Comparison of ENCODE assay signal across 9 mouse cellular contexts in the genomic region with DNA sequence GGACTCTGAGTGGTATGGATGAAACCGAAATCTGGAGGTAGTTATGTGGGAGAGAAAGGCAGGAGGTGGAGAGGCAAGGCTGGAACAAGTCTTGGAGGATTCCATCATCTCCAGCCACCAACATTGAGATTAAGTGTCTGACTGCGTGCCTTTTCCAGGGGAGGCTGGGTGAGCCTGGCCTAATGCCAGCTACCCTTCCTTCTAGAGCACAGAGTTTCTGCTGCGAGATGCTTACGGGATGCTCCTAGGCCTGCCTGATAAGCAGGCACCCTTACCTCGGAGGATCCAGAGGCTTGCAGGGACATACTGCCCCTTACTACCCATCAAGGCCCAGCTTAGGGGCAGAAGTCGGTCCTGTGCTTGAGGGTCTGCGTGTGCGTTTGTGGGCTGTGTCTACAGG. TPM values are rescaled to one million over a fixed set of nuclear protein-coding genes. Genes with fewer than 3 reads are reported as not detected.
DNase-seq lines count a peak whose midpoint lies in the region; ATAC-seq and TF ChIP-seq lines count a peak whose summit lies in the region.
"Had no signal": no experiment of that assay in that cellular context is flagged by ENCODE, and none has a peak within 500 bp of the region (broad histone marks: within the 10 kb centered on the region; RNA-seq: fewer than 3 reads in every experiment).

No protein-coding gene starts in this region.

- TF ChIP-seq RAD21 in MEL (IDR thresholded peaks at IDR 0.05; ENCODE audit: low read depth, low read length) = no peak

- TF ChIP-seq POLR2A in MEL (IDR thresholded peaks at IDR 0.05; ENCODE audit: control insufficient read depth in 1 of 2, insufficient read depth in 1 of 2, low read depth in 1 of 2, low read length in 2 of 2, poor library complexity in 1 of 2) = no peak; a peak in 1 of 4 replicates

- H3K4me3 ChIP-seq in heart, embryonic 15.5 days = peak overlapping the region; percentile 49
- H3K4me3 ChIP-seq in MEL (ENCODE audit: control insufficient read depth in 1 of 2, insufficient read depth in 1 of 2, low read depth in 2 of 2, low read length in 2 of 2) = peak overlapping the region; percentile 47 to 55
- H3K4me3 ChIP-seq in hindbrain, embryonic 11.5 days (ENCODE audit: low read depth, low read length) = peak overlapping the region; percentile 85; the same call in 1 of the 2 replicates
- peak overlapping the region; percentile 86 for H3K4me3 ChIP-seq in midbrain, embryonic 10.5 days

- peak overlapping the region; percentile 65 for H3K9ac ChIP-seq in heart, embryonic 15.5 days
- peak overlapping the region; percentile 74 for H3K9ac ChIP-seq in MEL (ENCODE audit: control insufficient read depth, low read depth, low read length, poor library complexity, severe bottlenecking)
- peak overlapping the region; percentile 90 for H3K9ac ChIP-seq in hindbrain, embryonic 11.5 days (ENCODE audit: low read depth, low read length)

- peak overlapping the region; percentile 92 for H3K4me2 ChIP-seq in heart, embryonic 15.5 days
- H3K4me2 ChIP-seq in hindbrain, embryonic 11.5 days (replicated peaks; ENCODE audit: low read depth, low read length) = peak overlapping the region; percentile 92

- no peaks in the 10 kb centered on the region for H3K36me3 ChIP-seq in heart, embryonic 15.5 days
- H3K36me3 ChIP-seq in MEL (ENCODE audit: control insufficient read depth in 1 of 2, insufficient read depth in 2 of 2, low read length in 2 of 2) = peaks cover 2 to 10% of the 10 kb centered on the region in 2 experiments; a peak in 2 of 4 replicates
- peaks cover 4% of the 10 kb centered on the region; the same call in 1 of the 2 replicates for H3K36me3 ChIP-seq in hindbrain, embryonic 11.5 days (ENCODE audit: control insufficient read depth, insufficient read depth, low read length)
- H3K36me3 ChIP-seq in midbrain, embryonic 10.5 days = peaks cover 45% of the 10 kb centered on the region

- H3K27ac ChIP-seq in heart, embryonic 15.5 days = no peak overlapping the region
- peak overlapping the region; percentile 46 for H3K27ac ChIP-seq in MEL (ENCODE audit: control insufficient read depth, low read depth, low read length)
- H3K27ac ChIP-seq in hindbrain, embryonic 11.5 days (ENCODE audit: low read depth, low read length) = no peak overlapping the region
- peak overlapping the region; percentile 93 for H3K27ac ChIP-seq in midbrain, embryonic 10.5 days (replicated peaks)

- peaks cover 41% of the 10 kb centered on the region for H3K4me1 ChIP-seq in heart, embryonic 15.5 days (replicated peaks)
- peaks cover 7 to 22% of the 10 kb centered on the region in 2 experiments for H3K4me1 ChIP-seq in MEL (ENCODE audit: control insufficient read depth in 1 of 2, insufficient read depth in 2 of 2, low read length in 2 of 2)
- H3K4me1 ChIP-seq in hindbrain, embryonic 11.5 days (replicated peaks; ENCODE audit: control insufficient read depth, insufficient read depth, low read length) = peaks cover 14% of the 10 kb centered on the region
- peaks cover 72% of the 10 kb centered on the region for H3K4me1 ChIP-seq in midbrain, embryonic 10.5 days

- TF ChIP-seq CTCF in MEL (IDR thresholded peaks at IDR 0.05 in 2 of 3, conservative IDR thresholded peaks at IDR 0.05 in 1 of 3; ENCODE audit: control insufficient read depth in 1 of 3, insufficient read depth in 1 of 3, low read depth in 2 of 3, low read length in 3 of 3, poor library complexity in 1 of 3, severe bottlenecking in 1 of 3) = no peak

- peaks cover 42% of the 10 kb centered on the region for H3K27me3 ChIP-seq in heart, embryonic 15.5 days
- H3K27me3 ChIP-seq in MEL (ENCODE audit: control insufficient read depth in 1 of 2, insufficient read depth in 2 of 2, low read length in 2 of 2) = no peaks in the 10 kb centered on the region; a peak in 1 of 4 replicates
- peaks cover 2% of the 10 kb centered on the region; the same call in 1 of the 2 replicates for H3K27me3 ChIP-seq in hindbrain, embryonic 11.5 days (ENCODE audit: control insufficient read depth, insufficient read depth, low read length)
- H3K27me3 ChIP-seq in midbrain, embryonic 10.5 days (ENCODE audit: low read depth, poor library complexity, severe bottlenecking) = peaks cover 44% of the 10 kb centered on the region

- H3K9me3 ChIP-seq in heart, embryonic 15.5 days (replicated peaks) = no peaks in the 10 kb centered on the region
- no peaks in the 10 kb centered on the region for H3K9me3 ChIP-seq in MEL (replicated peaks; ENCODE audit: insufficient read depth, low read length)
- no peaks in the 10 kb centered on the region for H3K9me3 ChIP-seq in hindbrain, embryonic 11.5 days (ENCODE audit: control insufficient read depth, low read length)
- H3K9me3 ChIP-seq in midbrain, embryonic 10.5 days (replicated peaks) = no peaks in the 10 kb centered on the region

- H3K79me2 ChIP-seq in MEL (ENCODE audit: control insufficient read depth, insufficient read depth, low read length, poor library complexity) = peaks cover 1% of the 10 kb centered on the region; the same call in 1 of the 2 replicates

- WGBS in heart, embryonic 15.5 days = 38% methylated on average over 8 of the region's 8 CpGs
- 55% methylated on average over 8 of the region's 8 CpGs for WGBS in hindbrain, embryonic 11.5 days
- WGBS in midbrain, embryonic 10.5 days = 69% methylated on average over 8 of the region's 8 CpGs

- ATAC-seq in heart, embryonic 15.5 days (replicated peaks; ENCODE audit: insufficient number of reproducible peaks, insufficient read depth, low FRiP score, low read depth) = no peak
- no peak for ATAC-seq in hindbrain, embryonic 11.5 days (ENCODE audit: low FRiP score)

- DNase-seq in heart, postnatal 4 days = no peak
- peak; percentile 89 for DNase-seq in MEL (ENCODE audit: low read depth, low spot score)
- DNase-seq in hindbrain, embryonic 11.5 days (ENCODE audit: low spot score) = no peak
- no peak for DNase-seq in midbrain, embryonic 10.5 days (ENCODE audit: low spot score)
- DNase-seq in adipocyte (ENCODE audit: low spot score) = no peak
- no peak for DNase-seq in yolk sac, embryonic 10.5 days (ENCODE audit: low spot score)
- no peak for DNase-seq in thymus, postnatal 0 days (ENCODE audit: low spot score)

- no peak; a peak in 1 of 4 replicates for TF ChIP-seq EP300 in MEL (IDR thresholded peaks at IDR 0.05; ENCODE audit: low read depth in 1 of 2, low read length in 2 of 2)

TF ChIP-seq in MEL, 35 proteins besides CTCF, POLR2A, EP300 and RAD21 (continues in another document):
- TF ChIP-seq BHLHE40 (IDR thresholded peaks at IDR 0.05; ENCODE audit: borderline replicate concordance, low read depth, low read length) = no peak
- TF ChIP-seq TBP (IDR thresholded peaks at IDR 0.05; ENCODE audit: low read depth, low read length) = peak; percentile 52

RNA-seq across cellular contexts. Expression of gene Nlgn2, which starts 4.0 kb away (rescaled TPM):
- polyA plus RNA-seq in heart, embryonic 15.5 days (2015; fragmentation: Nextera tagmentation; extraction: Ambion mirVana) = 1.6 and 2.2 TPM in 2 replicates
- total RNA-seq in heart, postnatal 4 days (2021) = 10 to 100 TPM; 11.0 to 11.6 TPM
- total RNA-seq in MEL (2012; rRNA removed) = 20.3 and 20.9 TPM in 2 replicates
- polyA plus RNA-seq in MEL (2012; ENCODE audit: insufficient read depth in 1 of 2, insufficient read length in 2 of 2, low read depth in 1 of 2, low replicate concordance in 2 of 2, missing spikeins in 1 of 2) = 10 to 100 TPM; 29.8 to 43.3 TPM
- 11.5 and 16.1 TPM in 2 replicates for polyA plus RNA-seq in hindbrain, embryonic 11.5 days (2014; fragmentation: Nextera tagmentation; extraction: Ambion mirVana)
- polyA plus RNA-seq in midbrain, embryonic 10.5 days (2016; fragmentation: Nextera tagmentation; extraction: Ambion mirVana) = 6.1 and 8.6 TPM in 2 replicates
- polyA plus RNA-seq in thymus, postnatal 0 days (2015; fragmentation: Nextera tagmentation; extraction: Ambion mirVana) = 1.2 and 1.9 TPM in 2 replicates
- total RNA-seq: neutrophil, adult 5-6 weeks had no signal

RNA-seq across cellular contexts. Expression of gene Tmem256, which starts 4.8 kb away (rescaled TPM):
- 291 and 359 TPM in 2 replicates for polyA plus RNA-seq in heart, embryonic 15.5 days (2015; fragmentation: Nextera tagmentation; extraction: Ambion mirVana)
- 100 to 1,000 TPM; 143 to 166 TPM for total RNA-seq in heart, postnatal 4 days (2021)
- total RNA-seq in MEL (2012; rRNA removed) = 176 and 190 TPM in 2 replicates
- 100 to 1,000 TPM in 1 of 2 experiments, not detected in 1; 181 TPM for polyA plus RNA-seq in MEL (2012; ENCODE audit: insufficient read depth in 1 of 2, insufficient read length in 2 of 2, low read depth in 1 of 2, low replicate concordance in 2 of 2, missing spikeins in 1 of 2)
- polyA plus RNA-seq in hindbrain, embryonic 11.5 days (2014; fragmentation: Nextera tagmentation; extraction: Ambion mirVana) = 268 and 276 TPM in 2 replicates
- polyA plus RNA-seq in midbrain, embryonic 10.5 days (2016; fragmentation: Nextera tagmentation; extraction: Ambion mirVana) = 345 and 346 TPM in 2 replicates
- 325 and 342 TPM in 2 replicates for polyA plus RNA-seq in thymus, postnatal 0 days (2015; fragmentation: Nextera tagmentation; extraction: Ambion mirVana)

RNA-seq across cellular contexts. Expression of gene Spem1, which starts 11.6 kb away (rescaled TPM):
- not detected in 2 replicates for polyA plus RNA-seq in heart, embryonic 15.5 days (2015; fragmentation: Nextera tagmentation; extraction: Ambion mirVana)
- not detected for total RNA-seq in heart, postnatal 4 days (2021)
- total RNA-seq in MEL (2012; rRNA removed) = 0.19 TPM in 1 of 2 replicates, not detected in the other
- under 1 TPM in 1 of 2 experiments, not detected in 1; 0.15 TPM for polyA plus RNA-seq in MEL (2012; ENCODE audit: insufficient read depth in 1 of 2, insufficient read length in 2 of 2, low read depth in 1 of 2, low replicate concordance in 2 of 2, missing spikeins in 1 of 2)
- 0.17 and 0.38 TPM in 2 replicates for polyA plus RNA-seq in hindbrain, embryonic 11.5 days (2014; fragmentation: Nextera tagmentation; extraction: Ambion mirVana)
- polyA plus RNA-seq in midbrain, embryonic 10.5 days (2016; fragmentation: Nextera tagmentation; extraction: Ambion mirVana) = 0.12 and 0.19 TPM in 2 replicates
- polyA plus RNA-seq in thymus, postnatal 0 days (2015; fragmentation: Nextera tagmentation; extraction: Ambion mirVana) = not detected in 2 replicates
- total RNA-seq: neutrophil, adult 5-6 weeks had no signal

RNA-seq across cellular contexts. Expression of gene Plscr3, which starts 12.6 kb away (rescaled TPM):
- 68.5 and 81.4 TPM in 2 replicates for polyA plus RNA-seq in heart, embryonic 15.5 days (2015; fragmentation: Nextera tagmentation; extraction: Ambion mirVana)
- total RNA-seq in heart, postnatal 4 days (2021) = 10 to 100 TPM; 59.7 to 59.9 TPM
- total RNA-seq in MEL (2012; rRNA removed) = 3.8 and 4.6 TPM in 2 replicates
- 10 to 100 TPM in 1 of 2 experiments, not detected in 1; 26.0 TPM for polyA plus RNA-seq in MEL (2012; ENCODE audit: insufficient read depth in 1 of 2, insufficient read length in 2 of 2, low read depth in 1 of 2, low replicate concordance in 2 of 2, missing spikeins in 1 of 2)
- 62.2 and 62.6 TPM in 2 replicates for polyA plus RNA-seq in hindbrain, embryonic 11.5 days (2014; fragmentation: Nextera tagmentation; extraction: Ambion mirVana)
- 70.4 and 81.8 TPM in 2 replicates for polyA plus RNA-seq in midbrain, embryonic 10.5 days (2016; fragmentation: Nextera tagmentation; extraction: Ambion mirVana)
- polyA plus RNA-seq in thymus, postnatal 0 days (2015; fragmentation: Nextera tagmentation; extraction: Ambion mirVana) = 68.4 and 70.4 TPM in 2 replicates

RNA-seq across cellular contexts. Expression of gene Spem2, which starts 15.3 kb away (rescaled TPM):
- not detected in 2 replicates for polyA plus RNA-seq in heart, embryonic 15.5 days (2015; fragmentation: Nextera tagmentation; extraction: Ambion mirVana)
- not detected for total RNA-seq in heart, postnatal 4 days (2021)
- not detected in 2 replicates for total RNA-seq in MEL (2012; rRNA removed)
- polyA plus RNA-seq in MEL (2012; ENCODE audit: insufficient read depth in 1 of 2, insufficient read length in 2 of 2, low read depth in 1 of 2, low replicate concordance in 2 of 2, missing spikeins in 1 of 2) = not detected
- polyA plus RNA-seq in hindbrain, embryonic 11.5 days (2014; fragmentation: Nextera tagmentation; extraction: Ambion mirVana) = not detected in 2 replicates
- polyA plus RNA-seq in midbrain, embryonic 10.5 days (2016; fragmentation: Nextera tagmentation; extraction: Ambion mirVana) = not detected in 2 replicates
- not detected in 2 replicates for polyA plus RNA-seq in thymus, postnatal 0 days (2015; fragmentation: Nextera tagmentation; extraction: Ambion mirVana)

Comparison
In these comparisons a context has a peak if more than half of its experiments do, and no peak if none do; other contexts are left out.
1. H3K27ac ChIP-seq: peak in MEL (single experiment) and midbrain, embryonic 10.5 days (single experiment); none in heart, embryonic 15.5 days (single experiment) and hindbrain, embryonic 11.5 days (single experiment).
2. Peak in every context shown above with its lines, with median percentiles within 50 percentile points of each other: H3K4me3 ChIP-seq and H3K9ac ChIP-seq.